Mouse (Mus musculus) embryonic facial prominence, embryonic 12.5 days (tissue): ENCODE data around the gene Tlr9. TPM values are rescaled to one million over a fixed set of nuclear protein-coding genes. Genes with fewer than 3 reads are reported as not detected.

ENCODE experiments used
- ATAC-seq: fragments of 200-750 bp; cut with Nextera tagmentation; 2 replicates; pipeline ENCODE4 v1.8.0; 2017; ENCODE audit not compliant: insufficient number of reproducible peaks, insufficient read depth, low FRiP score, low TSS enrichment
- H3K27ac ChIP-seq: fragments of 300-500 bp; sonication (generic); 2 replicates; pipeline ENCODE4 v1.5.1; 2016; ENCODE audit warnings: mild to moderate bottlenecking
- H3K27me3 ChIP-seq: fragments of 300-500 bp; sonication (generic); 2 replicates; pipeline ENCODE4 v1.6.1; 2016; ENCODE audit warnings: mild to moderate bottlenecking, moderate library complexity
- H3K36me3 ChIP-seq: fragments of 300-500 bp; sonication (generic); 2 replicates; pipeline ENCODE4 v1.6.1; 2016; ENCODE audit warnings: mild to moderate bottlenecking
- H3K4me1 ChIP-seq: fragments of 300-500 bp; sonication (generic); 2 replicates; pipeline ENCODE4 v1.6.1; 2016
- H3K4me2 ChIP-seq: fragments of 300-500 bp; sonication (generic); replicated peaks from 2 replicates; pipeline ENCODE4 v1.6.1; 2016; ENCODE audit warnings: mild to moderate bottlenecking, moderate library complexity
- H3K4me3 ChIP-seq: fragments of 300-500 bp; sonication (generic); 2 replicates; pipeline ENCODE4 v1.5.1; 2016; ENCODE audit warnings: mild to moderate bottlenecking
- H3K9ac ChIP-seq: fragments of 300-500 bp; sonication (generic); 2 replicates; pipeline ENCODE4 v1.6.1; 2016; ENCODE audit warnings: mild to moderate bottlenecking, moderate library complexity
- H3K9me3 ChIP-seq: fragments of 300-500 bp; sonication (generic); 2 replicates; pipeline ENCODE4 v1.6.1; 2016; ENCODE audit warnings: mild to moderate bottlenecking, moderate library complexity
- WGBS: fragments of 180-500 bp; shearing (Covaris S2); methylation state at CpG from one replicate; pipeline ENCODE4 v1.1.7; 2016; 5-methylcytosine and 5-hydroxymethylcytosine counted together
- microRNA counts: library from miRNA; unstranded; fragments of <30 nt; microRNA quantifications from one replicate; lab custom pipeline; 2017
- microRNA-seq: library from miRNA; unstranded; fragments of <30 nt; microRNA quantifications from one replicate; pipeline ENCODE4, GENCODE M21; 2017
- polyA plus RNA-seq: library from polyadenylated mRNA; unstranded; fragments of >200 nt; fragmentation: Nextera tagmentation; extraction: Ambion mirVana; gene quantifications from 2 replicates; pipeline ENCODE4 v1.2.1, GENCODE M21; 2016

Tlr9 gene
- polyA plus RNA-seq, 1 experiment from 2014 or later, result not detected

DNA sequence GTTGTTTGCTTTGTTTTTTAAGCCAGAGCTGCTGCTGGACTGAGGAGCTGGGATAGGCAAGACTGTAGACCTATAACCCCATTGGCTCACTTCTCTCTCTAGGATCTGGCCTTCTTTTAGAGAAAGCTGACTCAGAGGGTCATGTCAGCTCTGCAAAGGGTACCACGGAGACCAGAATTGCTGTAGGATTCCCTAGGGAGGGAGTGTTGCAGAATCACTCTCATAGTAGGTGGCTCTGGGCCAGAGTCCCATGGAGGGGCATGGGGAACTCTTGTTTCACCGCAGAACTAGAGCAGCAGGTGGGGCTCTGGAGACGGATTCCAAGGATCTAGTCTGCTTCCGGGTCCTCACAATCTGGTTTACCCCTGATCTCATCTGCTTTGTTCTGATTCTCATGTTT is 51.4 kb downstream of the Tlr9 start:
- H3K9me3 ChIP-seq, result no peaks in the 10 kb centered on the region
- 60% methylated on average over 4 of the region's 4 CpGs for WGBS
- no peak overlapping the region for H3K27ac ChIP-seq
- no peaks in the 10 kb centered on the region for H3K27me3 ChIP-seq
- no peak overlapping the region for H3K4me3 ChIP-seq
- H3K4me1 ChIP-seq, result no peaks in the 10 kb centered on the region
- ATAC-seq, result no peak
- no peaks in the 10 kb centered on the region for H3K36me3 ChIP-seq
- H3K4me2 ChIP-seq, result no peak overlapping the region
- H3K9ac ChIP-seq, result no peak overlapping the region

DNA sequence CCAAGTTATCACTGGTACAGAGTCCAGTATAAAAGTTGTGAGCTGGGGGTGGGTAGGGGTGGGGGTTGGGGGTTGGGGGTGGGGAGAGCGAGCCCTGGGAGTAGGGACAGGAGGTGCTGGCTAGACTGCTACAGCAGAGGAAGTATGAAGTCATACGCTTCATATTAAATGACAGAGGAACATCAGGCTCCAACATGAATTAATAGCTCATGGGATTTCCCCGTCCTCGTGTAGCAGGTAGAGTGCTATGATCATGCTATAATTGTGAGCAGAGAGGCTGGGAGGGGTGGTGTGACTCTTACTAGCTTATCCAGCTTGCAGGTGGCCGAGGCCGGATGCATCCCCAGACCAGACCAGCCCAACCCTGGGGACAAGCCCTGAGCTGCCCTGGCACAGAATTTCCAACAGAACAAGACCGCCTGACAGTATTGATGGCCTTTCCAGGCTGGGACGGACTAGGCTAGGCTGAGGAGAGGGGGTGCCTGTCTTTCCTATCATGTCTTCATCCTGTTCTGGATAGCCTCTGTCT is 52.3 kb downstream of the Tlr9 start:
- H3K36me3 ChIP-seq, result no peaks in the 10 kb centered on the region
- no peak overlapping the region for H3K27ac ChIP-seq
- no peaks in the 10 kb centered on the region for H3K9me3 ChIP-seq
- no peak for ATAC-seq
- WGBS, result 74% methylated on average over 8 of the region's 8 CpGs
- H3K4me1 ChIP-seq, result no peaks in the 10 kb centered on the region
- H3K4me2 ChIP-seq, result no peak overlapping the region
- no peaks in the 10 kb centered on the region for H3K27me3 ChIP-seq
- H3K4me3 ChIP-seq, result no peak overlapping the region
- no peak overlapping the region for H3K9ac ChIP-seq

DNA sequence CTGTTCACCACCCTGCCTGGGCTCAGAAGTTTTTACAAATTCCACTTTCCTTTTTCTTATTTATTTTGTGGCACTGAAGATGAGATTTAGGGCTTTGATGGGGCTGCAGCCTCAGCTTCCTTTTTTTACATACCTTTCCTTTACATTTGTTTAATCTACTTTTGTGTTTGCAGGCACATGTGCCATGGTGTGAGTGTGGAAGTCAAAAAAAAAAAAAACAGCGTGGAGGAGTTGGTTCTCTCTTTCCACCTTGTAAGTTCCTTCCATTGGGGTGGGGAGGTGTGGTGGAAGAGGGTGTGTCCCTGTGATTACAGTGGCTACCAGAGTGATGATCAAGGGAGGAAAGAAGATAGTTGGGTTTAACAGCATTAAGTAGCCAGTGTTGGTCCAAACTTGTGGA is 53.4 kb downstream of the Tlr9 start:
- 65% methylated on average over 1 of the region's 1 CpGs for WGBS
- Histone ChIP-seq H3K4me3 (no peak overlapping the region), H3K4me1 (0 out of 2 replicates have a peak, but pooled peaks cover 3% of the 10 kb centered on the region)

More for the DNA sequence above, 53.4 kb downstream of the Tlr9 start:
- Histone ChIP-seq H3K9ac (no peak overlapping the region), H3K9me3 (no peaks in the 10 kb centered on the region), H3K36me3 (no peaks in the 10 kb centered on the region), H3K27me3 (no peaks in the 10 kb centered on the region), H3K4me2 (no peak overlapping the region), H3K27ac (no peak overlapping the region)
- no peak for ATAC-seq

MicroRNAs within 50 kb of the gene (microRNA counts, 519-probe panel; counts per million panel counts)
- microRNA mmu-let-7g (lab: Ali Mortazavi, UCI), result 6,814 counts per million, percentile 97 among the panel's probes with 10 or more counts

Small RNAs within 50 kb of the gene (microRNA-seq; reads per million reads assigned to microRNA genes)
- gene Mirlet7g, result 33,073 reads per million, percentile 98 among the genes with 10 or more reads in this experiment

Other genes starting within 250 kb of the Tlr9 start
- 0.13 TPM in 2 replicates for gene Col6a4, start 125.8 kb upstream of the Tlr9 start, polyA plus RNA-seq
- 3.0 and 4.1 TPM in 2 replicates for gene Glyctk, start 64.5 kb upstream of the Tlr9 start, polyA plus RNA-seq
- gene Wdr82, start 51.7 kb upstream of the Tlr9 start, polyA plus RNA-seq, result 30.8 and 32.6 TPM in 2 replicates
- gene Ppm1m, start 22.9 kb upstream of the Tlr9 start, polyA plus RNA-seq, result 55.2 and 57.2 TPM in 2 replicates
- 66.7 and 70.6 TPM in 2 replicates for gene Twf2, start 19.5 kb upstream of the Tlr9 start, polyA plus RNA-seq
- gene Alas1, start 26.1 kb downstream of the Tlr9 start, polyA plus RNA-seq, result 97.8 and 107 TPM in 2 replicates
- 25.7 and 27.9 TPM in 2 replicates for gene Poc1a, start 58.5 kb downstream of the Tlr9 start, polyA plus RNA-seq
- gene Dusp7, start 146.0 kb downstream of the Tlr9 start, polyA plus RNA-seq, result 51.1 and 59.2 TPM in 2 replicates
- 878 and 882 TPM in 2 replicates for gene Rpl29, start 206.9 kb downstream of the Tlr9 start, polyA plus RNA-seq
- gene Acy1, start 215.7 kb downstream of the Tlr9 start, polyA plus RNA-seq, result 49.0 and 49.1 TPM in 2 replicates
- 12.5 and 14.0 TPM in 2 replicates for gene Abhd14b, start 224.9 kb downstream of the Tlr9 start, polyA plus RNA-seq
- gene Abhd14a, start 225.1 kb downstream of the Tlr9 start, polyA plus RNA-seq, result 58.5 and 61.3 TPM in 2 replicates
- 213 and 222 TPM in 2 replicates for gene Pcbp4, start 230.7 kb downstream of the Tlr9 start, polyA plus RNA-seq
- 0.62 and 0.70 TPM in 2 replicates for gene Gpr62, start 243.3 kb downstream of the Tlr9 start, polyA plus RNA-seq